Mouse (Mus musculus): ENCODE measurements at regions not wholly inside any gene's neighbourhood (a gene's known extent, or its start where the extent isn't known, plus 50 kb on each side); places are given as distances from the start of the nearest gene placed in this dataset.

DNA sequence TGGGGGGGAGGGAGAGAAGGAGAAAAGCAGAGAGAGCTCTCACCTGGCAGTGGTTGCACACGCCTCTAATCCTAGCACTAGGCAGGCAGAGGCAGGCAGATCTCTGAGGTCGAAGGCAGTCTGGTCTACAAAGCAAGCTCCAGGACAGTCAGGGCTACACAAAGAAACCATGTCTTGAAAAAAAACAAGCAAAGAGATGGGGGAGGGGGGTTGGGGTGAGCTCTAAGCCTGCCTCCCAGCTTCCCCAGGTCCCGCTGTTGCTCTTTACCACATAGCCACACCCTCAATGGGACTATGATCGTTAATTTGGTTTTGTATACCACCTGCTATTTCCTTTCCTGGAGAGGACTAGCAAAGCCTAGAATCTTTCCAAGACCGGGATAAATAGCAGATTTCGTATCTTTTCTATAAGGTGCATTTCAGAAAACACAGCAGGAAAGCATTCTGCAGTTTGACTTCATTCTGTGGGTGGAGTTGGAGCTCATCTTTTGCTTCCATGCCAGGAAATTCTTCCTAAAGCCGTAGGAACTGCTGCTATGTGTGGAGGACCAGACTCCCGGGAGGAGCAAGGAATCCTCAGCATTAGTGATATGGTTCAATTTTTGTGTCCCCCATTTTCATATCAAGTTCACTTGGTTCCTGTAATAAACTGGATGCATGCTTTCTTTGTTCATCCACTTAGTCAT is 52.7 kb upstream of the Rgma start:
- no peak for DNase-seq (ENCODE audit: low spot score)

DNA sequence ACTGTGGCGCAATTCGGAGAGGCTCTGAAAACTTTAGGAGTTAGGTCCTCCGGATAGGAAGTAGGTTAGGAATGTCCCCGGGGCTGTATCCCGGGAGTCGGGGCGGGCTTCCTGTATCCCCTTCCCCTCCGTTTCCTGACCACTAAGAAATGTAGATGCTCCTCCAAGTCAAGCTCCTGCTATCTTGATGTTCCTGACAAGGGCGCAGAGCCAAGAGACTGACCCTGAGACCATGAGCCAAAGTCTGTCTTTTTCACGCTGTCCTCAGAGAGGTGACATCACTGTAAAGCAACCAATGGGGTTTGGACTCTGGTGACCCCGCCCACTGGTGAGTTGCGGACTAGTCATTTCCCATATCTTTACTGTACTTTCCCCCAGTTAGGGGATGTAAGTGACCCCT is 51.8 kb upstream of the Rgma start:
- DNase-seq (ENCODE audit: low spot score), result peak; percentile 23

DNA sequence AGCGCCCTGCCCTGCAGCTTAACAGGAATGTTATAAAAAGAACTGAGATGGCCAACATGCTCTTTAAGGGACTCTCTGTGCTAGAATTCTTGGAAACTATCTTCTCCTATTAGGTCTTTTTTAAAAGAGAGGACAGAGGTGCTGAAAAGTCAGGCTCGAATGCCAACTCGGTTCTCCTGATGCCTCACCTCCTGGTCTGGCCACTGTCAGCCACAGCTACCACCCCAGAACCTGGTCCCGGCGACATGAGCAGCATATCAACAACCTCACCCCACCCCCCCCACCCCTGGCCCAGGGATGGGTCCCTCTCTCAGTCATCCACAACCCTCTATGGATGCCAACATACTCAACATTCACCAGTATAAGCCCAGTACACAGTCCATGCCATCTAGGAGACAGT is 49.8 kb upstream of the Rgma start:
- no peak for DNase-seq (ENCODE audit: low spot score)

Measured in heart, adult 8-10 months (tissue).